Mouse (Mus musculus): ENCODE results near the gene Ciita.

Gene Ciita

DNA sequence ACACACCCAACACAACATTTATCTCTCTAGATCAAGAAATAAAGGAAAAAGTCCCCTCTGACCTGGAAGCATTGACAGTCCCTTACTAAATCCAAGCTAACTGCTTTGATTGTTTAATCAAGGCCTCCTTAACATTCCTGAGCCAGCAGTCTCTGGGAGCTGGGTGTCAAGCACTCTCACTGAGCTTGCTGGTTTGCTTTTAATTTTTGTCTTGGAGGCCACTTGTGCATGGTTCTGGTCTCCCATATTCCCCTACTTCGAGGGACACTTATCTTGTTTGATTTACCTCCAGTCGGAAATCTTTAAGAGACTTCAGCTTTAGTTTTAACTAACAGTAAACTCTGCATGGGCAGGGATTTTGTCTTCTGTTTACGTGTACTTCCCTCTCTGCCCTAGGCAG is 4.9 kb upstream of the Ciita start:
- DNase-seq, result no peak

DNA sequence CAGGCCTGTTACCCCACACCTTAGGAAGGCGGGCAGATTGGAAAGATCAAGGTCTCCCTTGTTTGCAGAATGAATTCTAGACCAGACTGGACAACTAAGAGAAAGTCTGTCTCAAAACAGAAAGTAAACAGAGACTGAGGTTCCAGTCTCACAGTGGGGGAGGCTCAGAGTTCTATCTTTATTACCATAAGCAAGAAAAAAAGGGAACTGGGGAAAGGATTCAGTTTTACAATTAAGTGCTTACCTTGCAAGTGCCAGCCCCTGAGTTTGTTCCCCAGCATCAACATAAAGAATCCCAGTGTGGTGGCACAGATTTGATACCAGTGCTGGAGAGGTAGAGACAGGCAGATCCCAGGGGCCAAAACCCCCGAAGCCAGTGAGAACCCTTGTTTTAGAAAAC is 3.9 kb upstream of the Ciita start:
- DNase-seq, result no peak

DNA sequence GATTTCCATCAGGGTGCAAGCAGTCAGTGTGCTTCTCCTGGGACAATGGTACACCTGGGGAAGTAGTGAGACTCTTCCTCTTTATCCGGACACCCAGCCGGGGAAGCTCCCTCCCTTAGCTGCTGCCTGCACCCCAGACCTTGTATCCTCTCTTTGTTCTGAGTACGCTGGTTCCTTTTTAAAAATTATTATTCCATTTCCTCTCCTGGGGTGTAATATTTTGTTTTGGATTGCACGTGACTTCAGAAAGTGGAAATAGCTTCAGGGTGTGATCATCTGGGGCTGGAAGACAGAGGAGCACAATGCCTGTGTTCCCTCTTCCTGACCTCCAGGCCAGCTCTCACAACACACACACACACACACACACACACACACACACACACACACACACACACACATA is 2.5 kb downstream of the Ciita start:
- no peak for DNase-seq

DNA sequence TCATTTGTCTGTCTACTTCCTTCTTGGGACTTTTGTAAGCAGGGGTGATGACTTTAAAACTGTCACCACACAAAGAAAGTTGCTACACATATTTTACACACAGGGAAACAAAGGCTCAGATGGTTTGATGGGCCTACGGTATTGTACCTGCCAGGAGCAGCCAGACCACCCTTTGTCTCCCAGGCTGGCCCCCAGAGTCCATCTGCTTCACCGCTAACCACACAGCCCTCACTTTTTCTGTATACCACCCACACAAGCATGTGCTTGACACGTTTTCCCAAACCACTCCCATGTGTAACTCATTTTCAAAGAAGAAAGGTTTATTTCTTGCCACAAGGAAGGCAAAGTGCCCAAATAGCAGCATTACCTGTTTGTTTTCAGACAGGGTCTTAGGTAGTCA is 7.1 kb downstream of the Ciita start:
- DNase-seq, result no peak

DNA sequence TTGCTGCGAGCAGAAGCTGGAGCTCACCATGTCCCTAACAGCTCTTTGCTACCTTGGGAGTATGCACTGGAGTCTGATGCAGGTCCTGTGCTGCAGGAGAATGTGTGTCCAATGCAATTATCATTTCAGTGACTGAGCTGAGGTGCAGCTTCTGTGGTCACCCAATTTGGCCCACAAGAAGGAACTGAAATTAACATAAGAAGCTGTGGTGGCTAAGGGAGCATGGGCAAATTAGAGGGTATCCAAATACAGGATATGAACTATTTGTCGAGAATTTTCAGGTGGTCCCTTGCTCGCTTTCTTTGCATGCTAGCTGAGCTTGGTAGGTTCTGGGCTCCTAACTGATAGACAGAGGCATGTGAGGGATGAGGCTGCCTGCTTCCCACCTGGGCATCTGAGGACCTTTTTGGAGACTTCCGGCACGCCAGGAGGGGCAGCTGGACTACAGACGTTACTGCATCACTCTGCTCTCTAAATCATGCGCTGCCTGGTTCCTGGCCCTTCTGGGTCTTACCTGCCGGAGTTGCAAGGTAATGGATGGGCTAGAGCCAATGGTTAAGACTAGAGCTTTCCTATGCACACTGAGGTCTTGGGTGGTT is 8.1 kb downstream of the Ciita start:
- DNase-seq, result no peak

DNA sequence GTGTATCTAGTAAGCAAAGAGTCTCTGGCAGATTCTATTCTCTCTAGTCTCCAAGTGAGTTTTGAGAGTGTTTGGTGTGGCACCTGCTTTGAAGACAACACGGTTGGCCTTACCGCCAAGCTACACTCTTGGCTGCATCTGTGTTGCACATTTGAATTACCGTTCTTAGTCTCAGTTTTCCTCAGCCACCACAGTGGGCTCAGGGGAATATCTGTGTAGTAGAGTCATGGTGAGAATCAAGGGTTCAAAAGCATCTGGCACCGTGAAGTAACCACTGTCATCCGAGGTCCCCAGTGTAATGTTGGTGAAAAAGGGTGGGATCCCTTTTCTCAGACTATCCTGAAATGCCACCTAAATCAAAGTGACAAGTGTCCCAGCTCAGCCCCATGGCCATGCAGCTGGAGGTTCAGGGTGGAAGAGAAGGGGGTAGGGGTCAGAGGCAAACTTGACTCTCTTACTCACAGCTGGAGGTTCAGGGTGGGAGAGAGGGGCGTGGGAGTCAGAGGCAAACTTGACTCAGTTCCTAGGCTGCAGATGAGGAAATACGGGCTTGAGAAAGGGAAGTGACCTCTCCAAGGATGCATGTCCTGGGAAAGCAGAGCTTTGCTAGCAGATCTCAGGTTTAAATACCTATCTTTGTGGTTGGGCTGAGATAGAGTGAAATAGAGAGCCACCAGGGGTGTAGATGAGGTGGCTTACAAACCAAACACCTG is 9.1 kb downstream of the Ciita start:
- no peak for DNase-seq

DNA sequence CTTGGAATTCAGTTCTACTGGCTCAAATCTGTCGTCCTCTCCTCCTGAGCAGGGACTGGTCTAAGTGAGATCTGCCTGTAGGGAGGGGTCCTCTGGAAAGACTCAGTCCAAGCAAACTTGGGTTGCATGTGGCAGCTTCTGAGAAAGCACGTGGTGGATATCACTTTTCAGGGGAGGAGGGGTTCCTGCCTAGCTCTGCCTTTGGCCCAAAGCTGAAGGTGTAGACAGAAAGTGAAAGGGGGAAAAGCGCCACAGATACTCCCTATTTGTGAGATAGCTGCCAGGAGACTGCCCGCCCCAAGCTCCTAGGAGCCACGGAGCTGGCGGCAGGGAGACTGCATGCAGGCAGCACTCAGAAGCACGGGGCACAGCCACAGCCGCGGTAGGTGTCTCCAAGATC is 9.6 kb downstream of the Ciita start:
- no peak for DNase-seq

DNA sequence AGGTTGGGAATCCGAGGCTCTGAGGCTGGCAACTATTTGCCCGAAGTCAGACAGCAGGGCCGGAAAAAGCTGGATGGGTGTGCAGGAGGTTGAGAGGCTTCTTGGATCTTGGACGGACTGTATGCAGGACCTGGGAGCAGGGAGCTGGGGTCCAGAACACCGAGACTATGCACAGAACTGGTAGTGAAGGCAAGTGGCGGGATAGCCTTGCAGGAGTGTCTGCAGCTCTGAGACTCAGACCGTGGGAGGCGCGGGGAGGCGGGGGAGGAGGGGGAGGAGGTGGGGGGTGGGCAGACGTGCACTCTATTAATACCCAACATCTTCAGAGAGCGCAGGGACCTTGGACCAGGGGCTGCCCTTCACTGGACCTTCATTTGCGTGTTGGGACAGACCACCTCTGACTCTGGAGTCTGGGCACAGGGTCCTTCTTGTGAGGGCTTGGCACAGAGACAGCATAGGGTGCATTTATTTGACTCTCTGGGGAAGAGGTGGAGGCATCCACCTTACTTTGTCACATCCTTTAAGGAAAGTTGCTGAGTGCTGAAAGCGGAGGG is 10.1 kb downstream of the Ciita start:
- DNase-seq, result no peak

DNA sequence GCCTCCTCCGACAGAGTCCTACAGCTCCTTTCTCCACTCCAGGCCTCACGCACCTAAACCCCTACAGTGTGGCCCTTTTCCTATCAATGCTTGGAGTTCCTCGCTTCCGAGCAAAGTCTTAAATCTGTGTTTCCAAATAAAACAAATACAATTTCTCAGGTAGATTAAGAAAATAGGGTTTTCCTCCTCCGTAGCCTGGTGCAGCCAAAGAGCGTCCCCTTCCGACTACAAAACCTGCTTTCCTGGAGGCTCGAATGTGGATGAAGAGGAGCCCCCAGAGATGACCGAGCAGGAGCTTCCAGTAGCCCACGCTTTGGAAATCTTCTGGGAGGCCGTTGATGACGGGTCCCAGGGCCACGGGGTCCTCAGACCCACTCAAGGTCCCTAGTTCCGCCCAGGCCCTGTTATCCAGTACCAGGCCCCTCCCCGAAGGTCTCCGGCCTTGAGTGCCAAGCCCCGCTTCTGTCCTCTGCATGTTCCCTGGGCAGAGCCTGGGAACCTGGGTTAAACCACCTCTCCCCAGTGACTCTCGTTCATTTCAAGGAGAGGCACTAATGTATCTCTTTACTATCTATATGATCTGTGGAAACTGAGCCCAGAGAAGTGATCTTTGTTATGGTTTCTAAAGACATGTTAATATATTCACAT is 10.8 kb downstream of the Ciita start:
- no peak for DNase-seq

DNA sequence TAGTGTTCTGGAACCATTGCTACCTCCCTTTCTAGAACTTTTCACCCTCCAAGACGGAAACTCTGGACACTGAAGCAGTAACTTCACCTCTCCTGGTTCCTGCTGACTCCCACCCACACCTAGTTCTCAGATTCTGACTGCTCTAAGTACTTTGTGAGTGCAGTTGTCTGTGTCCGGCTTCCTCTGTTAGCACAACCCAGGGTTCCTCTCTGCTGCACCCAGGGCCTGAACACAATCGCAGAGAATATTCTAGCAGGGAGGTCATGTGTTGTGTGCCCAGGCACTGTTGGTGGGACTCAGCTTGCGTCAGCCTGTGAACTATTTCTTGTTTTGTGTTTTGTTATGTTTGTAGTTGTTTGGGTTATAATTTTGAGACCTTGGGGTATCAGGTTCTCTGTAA is 11.9 kb downstream of the Ciita start:
- no peak for DNase-seq

DNA sequence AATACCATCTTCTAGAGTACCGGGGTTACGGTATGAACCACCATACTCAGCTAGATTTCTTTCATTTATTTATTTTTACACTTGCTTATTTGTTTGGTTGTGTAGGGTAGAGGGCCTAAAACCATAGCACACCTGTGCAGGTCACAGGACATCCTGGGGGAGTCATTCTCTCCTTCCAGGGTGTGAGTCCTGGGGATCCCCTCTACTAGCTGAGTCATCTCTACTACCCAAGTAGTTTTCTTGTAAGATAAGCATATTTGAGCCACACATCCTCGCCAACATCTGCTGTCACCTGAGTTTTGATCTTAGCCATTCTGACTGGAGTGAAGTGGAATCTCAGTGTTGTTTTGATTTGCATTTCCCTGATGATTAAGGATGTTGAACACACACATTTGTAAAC is 12.7 kb downstream of the Ciita start:
- no peak for DNase-seq

DNA sequence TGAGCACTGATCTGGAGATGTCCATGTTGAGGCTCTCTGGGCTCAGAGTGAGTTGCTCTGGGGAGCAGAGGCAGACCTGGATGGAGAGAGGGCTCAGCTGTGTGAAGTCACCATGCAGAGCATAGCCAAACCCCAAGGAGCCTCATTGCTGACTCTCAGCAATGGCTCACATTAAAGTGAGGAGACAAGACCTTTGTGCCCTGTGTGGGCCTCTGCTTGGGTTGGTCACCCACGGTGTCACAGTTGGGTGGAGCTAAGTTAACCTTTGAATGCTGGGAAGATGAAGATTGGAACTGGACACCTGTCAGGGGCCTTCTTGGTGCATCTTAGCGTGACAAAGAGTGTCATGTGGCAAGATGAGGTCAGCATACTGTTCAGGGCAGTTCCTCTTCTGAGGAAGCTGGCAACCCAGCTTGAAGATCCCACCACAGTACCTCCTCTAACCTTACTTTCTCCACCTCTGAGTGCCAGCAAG is 16.0 kb downstream of the Ciita start:
- no peak for DNase-seq

DNA sequence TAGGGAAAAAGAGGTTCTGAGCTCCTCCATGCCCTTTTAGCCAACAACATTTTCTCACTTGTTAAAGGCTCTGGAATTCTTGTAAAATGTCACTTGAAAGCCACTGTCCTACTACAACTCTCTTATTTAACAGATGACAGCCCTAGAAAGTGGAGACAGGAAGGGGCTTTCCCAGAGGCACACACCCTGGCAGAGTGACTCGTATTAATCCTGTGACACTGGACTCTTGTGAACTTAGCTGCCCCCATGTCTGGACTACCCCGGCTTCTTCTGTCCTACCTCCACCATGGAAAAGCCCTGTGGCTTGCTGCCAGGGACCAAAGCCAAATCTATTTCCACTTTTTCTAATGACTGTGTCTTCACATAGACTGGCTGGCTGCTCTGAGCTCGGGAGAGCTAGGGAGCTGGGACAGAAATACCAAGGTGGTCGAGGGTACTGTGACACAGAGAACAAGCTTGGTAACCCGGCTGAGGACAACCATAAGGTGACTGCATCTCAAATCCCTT is 18.3 kb downstream of the Ciita start:
- DNase-seq, result no peak

DNA sequence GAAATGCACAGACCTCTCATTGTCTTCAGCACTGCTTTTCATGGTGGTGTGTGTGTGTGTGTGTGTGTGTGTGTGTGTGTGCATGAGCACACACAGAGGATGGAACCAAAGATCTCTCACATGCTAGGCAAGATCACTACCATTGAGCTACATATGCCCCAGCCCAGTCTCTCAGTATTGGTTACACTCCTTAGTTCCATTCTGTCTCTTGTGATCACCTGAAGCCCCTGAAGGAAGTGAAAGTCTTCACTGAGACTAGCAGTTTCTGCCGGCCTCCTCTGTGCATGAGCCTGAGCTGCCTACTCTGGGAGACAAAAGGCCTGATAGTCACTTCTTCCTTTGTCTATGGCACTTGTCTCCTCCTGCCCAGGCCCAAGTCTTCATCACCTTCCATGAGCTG is 19.3 kb downstream of the Ciita start:
- DNase-seq, result no peak

DNA sequence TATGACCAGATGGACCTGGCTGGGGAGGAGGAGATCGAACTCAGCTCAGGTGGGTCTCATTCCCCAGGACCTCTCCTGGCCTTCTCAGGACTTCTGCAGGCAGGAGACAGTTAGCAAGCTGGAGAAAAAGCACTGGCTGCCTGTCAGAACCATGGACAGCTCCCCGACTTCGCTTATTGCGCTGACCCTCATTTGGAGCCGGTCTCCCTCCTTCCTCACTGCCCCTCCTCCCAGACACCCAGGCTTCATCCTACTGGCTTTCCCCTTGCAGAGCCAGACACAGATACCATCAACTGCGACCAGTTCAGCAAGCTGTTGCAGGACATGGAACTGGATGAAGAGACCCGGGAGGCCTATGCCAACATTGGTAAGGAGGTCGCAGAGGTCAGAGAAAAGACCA is 22.0 kb downstream of the Ciita start:
- DNase-seq, result no peak

DNA sequence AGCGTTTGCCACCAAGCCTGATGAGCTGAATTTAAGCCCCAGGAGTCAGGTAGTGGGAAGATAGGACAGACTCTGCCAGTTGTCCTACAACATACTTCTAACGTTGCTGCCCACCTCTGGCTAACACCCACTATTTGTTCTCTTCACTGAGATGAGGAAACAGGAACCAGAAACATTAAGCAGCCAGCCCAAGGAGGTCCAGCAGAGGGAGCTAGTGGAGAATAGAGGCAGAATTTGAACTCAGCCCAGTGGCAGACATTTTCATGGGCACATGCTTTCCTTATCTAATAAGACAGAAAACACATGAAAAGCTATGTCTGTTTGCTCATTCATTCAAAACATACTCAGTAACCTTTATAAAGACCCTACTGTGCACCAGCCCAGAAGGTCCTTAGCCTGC is 23.2 kb downstream of the Ciita start:
- DNase-seq, result no peak

DNA sequence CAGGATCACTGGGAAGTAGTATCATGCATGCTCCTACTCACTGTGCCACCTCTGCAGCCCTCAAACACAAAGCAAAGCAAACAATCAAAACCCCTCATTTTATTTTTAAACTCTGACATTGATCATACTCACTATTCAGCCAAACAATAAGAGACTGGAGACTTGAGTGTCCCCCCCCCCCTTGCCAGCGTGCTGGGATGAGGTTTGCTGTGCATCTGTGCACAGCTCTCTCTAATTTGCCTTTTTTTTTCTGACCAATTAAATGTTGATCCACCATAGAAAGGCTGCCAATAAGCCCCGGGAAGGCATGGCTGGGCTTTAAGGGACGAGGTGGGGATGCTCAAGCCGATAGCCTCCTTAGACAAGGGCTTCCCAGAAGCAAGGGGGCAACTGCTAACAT is 27.6 kb downstream of the Ciita start:
- no peak for DNase-seq

DNA sequence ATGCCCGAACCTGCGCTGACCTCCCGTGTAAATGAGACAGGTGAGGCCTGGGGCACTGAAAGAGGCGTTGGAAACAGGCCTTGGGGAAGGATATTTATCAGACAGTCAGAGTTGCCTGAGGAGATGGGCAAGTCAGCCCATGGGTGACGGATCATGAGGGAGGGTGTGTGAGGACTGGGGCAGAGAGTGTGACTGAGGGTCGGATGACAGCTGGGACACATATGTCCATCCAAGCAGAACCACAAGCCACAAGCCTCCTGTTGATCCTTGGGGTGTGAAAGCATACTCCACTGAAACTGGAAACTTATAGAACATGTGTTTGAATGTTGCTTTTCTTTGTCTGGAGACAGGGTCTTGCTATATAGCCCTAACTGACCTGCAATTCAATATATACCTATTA is 28.8 kb downstream of the Ciita start:
- DNase-seq, result no peak

DNA sequence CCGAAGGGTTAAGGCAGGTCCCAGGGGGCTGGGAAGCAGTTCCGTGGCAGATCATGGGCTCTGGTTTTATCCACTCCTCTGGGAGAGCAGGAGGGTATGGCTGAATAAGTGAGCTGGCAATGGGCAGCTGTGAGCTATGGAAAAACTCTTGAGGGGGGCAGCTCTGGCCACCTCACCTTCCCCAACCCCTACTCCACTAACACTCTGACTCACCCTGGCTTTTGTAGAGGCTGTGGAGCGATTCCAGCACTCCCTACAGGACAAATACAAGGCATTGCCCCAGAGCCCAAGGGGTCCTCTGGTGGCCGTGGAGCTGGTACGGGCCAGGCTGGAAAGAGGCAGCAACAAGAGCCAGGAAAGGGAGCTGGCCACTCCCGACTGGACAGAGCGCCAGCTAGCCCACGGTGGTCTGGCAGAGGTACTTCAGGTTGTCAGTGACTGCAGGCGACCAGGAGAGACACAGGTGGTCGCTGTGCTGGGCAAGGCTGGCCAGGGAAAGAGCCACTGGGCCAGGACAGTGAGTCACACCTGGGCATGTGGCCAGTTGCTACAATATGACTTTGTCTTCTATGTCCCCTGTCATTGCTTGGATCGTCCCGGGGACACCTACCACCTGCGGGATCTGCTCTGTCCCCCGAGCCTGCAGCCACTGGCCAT is 30.7 kb downstream of the Ciita start:
- no peak for DNase-seq

DNA sequence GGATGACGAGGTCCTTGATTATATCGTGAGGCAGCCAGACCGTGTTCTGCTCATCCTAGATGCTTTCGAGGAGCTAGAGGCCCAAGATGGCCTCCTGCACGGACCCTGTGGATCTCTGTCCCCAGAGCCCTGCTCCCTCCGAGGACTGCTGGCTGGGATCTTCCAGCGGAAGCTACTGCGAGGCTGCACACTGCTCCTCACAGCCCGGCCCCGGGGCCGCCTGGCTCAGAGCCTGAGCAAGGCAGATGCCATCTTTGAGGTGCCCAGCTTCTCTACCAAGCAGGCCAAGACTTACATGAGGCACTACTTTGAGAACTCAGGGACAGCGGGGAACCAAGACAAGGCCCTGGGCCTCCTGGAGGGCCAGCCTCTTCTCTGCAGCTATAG is 31.3 kb downstream of the Ciita start:
- DNase-seq, result no peak

DNA sequence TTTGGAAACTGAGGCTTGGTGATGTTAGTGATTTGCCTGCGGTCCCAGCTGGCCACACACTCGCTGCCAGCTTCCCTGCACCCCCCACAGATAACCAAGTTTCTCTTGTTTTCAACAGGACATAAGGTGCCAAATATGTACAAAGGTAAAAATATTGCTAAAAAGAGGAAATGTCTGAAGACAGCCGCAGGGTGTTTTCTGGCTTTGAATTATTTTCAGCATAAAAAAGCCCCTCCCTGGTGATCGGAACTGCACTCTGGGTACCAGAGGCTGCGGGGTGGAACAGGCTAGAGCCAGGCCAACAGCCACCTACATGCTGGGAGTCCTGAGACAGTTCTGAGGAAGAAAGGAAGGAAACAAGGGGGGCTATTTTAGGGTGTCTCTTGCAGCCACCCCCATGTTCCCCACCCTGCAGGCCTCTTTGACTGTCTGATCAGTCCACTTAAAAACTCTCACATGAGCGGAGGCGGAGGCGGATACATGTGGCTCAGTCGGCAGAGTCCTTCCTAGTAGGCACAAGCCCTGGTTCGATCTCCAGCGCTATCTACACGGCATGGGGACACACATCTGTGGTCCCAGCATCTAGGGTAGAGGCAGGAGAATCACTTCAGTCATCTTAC is 36.2 kb downstream of the Ciita start:
- no peak for DNase-seq

DNA sequence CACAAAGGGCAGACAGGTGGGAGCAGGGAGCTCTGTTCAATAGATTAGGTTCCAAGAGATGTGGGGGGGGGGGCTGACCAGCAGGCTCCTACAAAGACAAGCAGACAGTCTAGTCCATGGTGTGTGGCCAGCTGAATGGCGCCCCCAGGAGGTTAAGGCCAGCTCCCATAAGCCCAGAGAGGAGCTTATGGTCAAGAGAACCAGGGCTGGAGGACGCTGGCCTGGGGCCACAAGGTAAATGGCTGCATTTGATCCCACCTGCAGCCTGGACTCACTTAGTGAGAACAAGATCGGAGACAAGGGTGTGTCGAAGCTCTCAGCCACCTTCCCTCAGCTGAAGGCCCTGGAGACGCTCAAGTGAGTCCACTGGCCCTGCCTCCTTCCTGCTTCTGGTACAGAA is 38.2 kb downstream of the Ciita start:
- no peak for DNase-seq
